Mouse (Mus musculus): ENCODE measurements around the gene Myh7. TPM values are rescaled to one million over a fixed set of nuclear protein-coding genes. Genes with fewer than 3 reads are reported as not detected.
A peak's percentile ranks its signal among the peaks of the same experiment; 100 is the strongest.
"Not testable (repeated sequence)": the region's sequence is repeated elsewhere in the genome, so short reads cannot be mapped to it uniquely, and the experiment has no call there.

Gene Myh7
- polyA plus RNA-seq, 1 experiment from 2014 or later = 4.4 TPM

GRCm38 (mm10) chr14:54963727-54964126 lies 30.7 kb downstream of the Myh7 start:
- no peak for ATAC-seq (replicated peaks; ENCODE audit: low FRiP score)
- no peak overlapping the region for H3K9ac ChIP-seq
- H3K4me2 ChIP-seq = no peak overlapping the region
- WGBS = 88% methylated on average over 11 of the region's 11 CpGs
- H3K27ac ChIP-seq = no peak overlapping the region
- no peaks in the 10 kb centered on the region for H3K36me3 ChIP-seq
- 0 out of 2 replicates have a peak, but pooled peaks cover 4% of the 10 kb centered on the region for H3K4me1 ChIP-seq
- H3K27me3 ChIP-seq = no peaks in the 10 kb centered on the region
- H3K4me3 ChIP-seq (replicated peaks) = no peak overlapping the region
- no peaks in the 10 kb centered on the region for H3K9me3 ChIP-seq (replicated peaks)

- no peak for ATAC-seq (replicated peaks; ENCODE audit: low FRiP score)
- no peak overlapping the region for H3K9ac ChIP-seq
- H3K4me2 ChIP-seq = no peak overlapping the region
- no peaks in the 10 kb centered on the region for H3K36me3 ChIP-seq
- H3K4me3 ChIP-seq (replicated peaks) = no peak overlapping the region
- WGBS = 89% methylated on average over 7 of the region's 7 CpGs
- no peaks in the 10 kb centered on the region for H3K9me3 ChIP-seq (replicated peaks)
- 0 out of 2 replicates have a peak, but pooled peaks cover 3% of the 10 kb centered on the region for H3K4me1 ChIP-seq
- no peaks in the 10 kb centered on the region for H3K27me3 ChIP-seq
- no peak overlapping the region for H3K27ac ChIP-seq
Measured at GRCm38 (mm10) chr14:54962714-54963113, 31.7 kb downstream of the Myh7 start.

- 75% methylated on average over 5 of the region's 5 CpGs for WGBS
- H3K36me3 ChIP-seq = no peaks in the 10 kb centered on the region
- no peaks in the 10 kb centered on the region for H3K4me1 ChIP-seq
- no peak overlapping the region for H3K4me3 ChIP-seq (replicated peaks)
- no peak overlapping the region for H3K9ac ChIP-seq
- no peak for ATAC-seq (replicated peaks; ENCODE audit: low FRiP score)
- no peaks in the 10 kb centered on the region for H3K9me3 ChIP-seq (replicated peaks)
- H3K4me2 ChIP-seq = no peak overlapping the region
- no peaks in the 10 kb centered on the region for H3K27me3 ChIP-seq
- H3K27ac ChIP-seq = no peak overlapping the region
Measured at GRCm38 (mm10) chr14:54961487-54961886, 32.9 kb downstream of the Myh7 start.

GRCm38 (mm10) chr14:54960769-54961168 lies 33.7 kb downstream of the Myh7 start:
- no peaks in the 10 kb centered on the region for H3K4me1 ChIP-seq
- WGBS = 69% methylated on average over 10 of the region's 10 CpGs
- no peaks in the 10 kb centered on the region for H3K36me3 ChIP-seq
- no peak for ATAC-seq (replicated peaks; ENCODE audit: low FRiP score)
- H3K9ac ChIP-seq = no peak overlapping the region
- H3K9me3 ChIP-seq (replicated peaks) = no peaks in the 10 kb centered on the region
- H3K4me3 ChIP-seq (replicated peaks) = no peak overlapping the region
- H3K27me3 ChIP-seq = no peaks in the 10 kb centered on the region
- no peak overlapping the region for H3K27ac ChIP-seq
- H3K4me2 ChIP-seq = no peak overlapping the region

DNA sequence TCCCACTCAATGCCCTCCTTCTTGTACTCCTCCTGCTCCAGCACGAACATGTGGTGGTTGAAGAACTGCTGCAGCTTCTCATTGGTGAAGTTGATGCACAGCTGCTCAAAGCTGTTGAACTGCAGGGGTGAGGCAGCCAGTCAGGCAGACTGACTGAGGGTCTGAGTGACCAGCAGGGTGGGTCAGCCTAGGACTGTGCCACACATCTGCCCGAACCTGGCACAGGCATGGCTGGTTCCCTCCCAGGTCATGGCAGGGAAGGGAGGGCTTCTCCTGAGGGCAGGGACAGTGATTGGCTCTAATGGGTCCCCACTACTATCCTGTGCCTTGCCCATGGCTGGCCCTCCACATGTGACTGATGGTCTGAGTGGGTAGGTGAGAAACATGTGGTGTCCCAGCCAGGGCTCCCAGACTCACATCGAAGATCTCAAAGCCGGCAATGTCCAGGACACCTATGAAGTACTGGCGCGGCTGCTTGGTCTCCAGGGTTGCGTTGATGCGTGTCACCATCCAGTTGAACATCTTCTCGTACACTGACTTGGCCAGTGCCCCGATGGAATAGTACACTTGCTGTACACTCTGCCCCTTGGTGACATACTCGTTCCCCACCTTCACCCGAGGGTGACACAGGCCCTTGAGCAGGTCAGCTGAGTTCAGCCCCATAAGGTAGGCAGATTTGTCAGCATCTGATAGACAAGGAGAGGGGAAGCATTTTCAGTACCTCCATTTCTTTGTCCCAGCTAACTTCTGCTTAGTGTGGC lies 34.4 kb downstream of the Myh7 start:
- not testable (repeated sequence) for H3K4me2 ChIP-seq; H3K27ac ChIP-seq; H3K9ac ChIP-seq; H3K27me3 ChIP-seq; H3K36me3 ChIP-seq; H3K4me1 ChIP-seq; H3K4me3 ChIP-seq (replicated peaks); H3K9me3 ChIP-seq (replicated peaks)
- ATAC-seq (replicated peaks; ENCODE audit: low FRiP score) = 0 out of 2 replicates have a peak, but pooled peaks have one; percentile 29
- WGBS = 89% methylated on average over 12 of the region's 12 CpGs

DNA sequence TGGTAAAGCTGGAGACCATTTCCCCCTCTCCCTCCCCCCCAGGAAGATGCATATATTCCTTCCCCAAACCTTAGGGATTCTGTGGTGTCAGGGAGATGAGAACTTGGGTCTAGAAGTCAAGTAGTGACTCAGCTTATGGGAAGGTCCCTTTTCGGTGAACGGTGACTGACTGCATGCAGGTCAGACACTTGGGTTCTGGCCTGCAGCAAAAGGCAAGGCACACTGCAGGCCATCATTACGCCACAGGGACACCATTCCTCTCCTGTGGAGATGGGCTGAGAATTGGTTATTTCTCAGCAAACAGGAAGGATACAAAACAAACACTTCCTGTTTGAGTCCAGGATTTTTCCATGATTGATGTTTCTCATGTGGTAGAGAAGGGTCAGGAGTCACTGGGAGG lies 35.2 kb downstream of the Myh7 start:
- no peaks in the 10 kb centered on the region for H3K4me1 ChIP-seq
- WGBS = 85% methylated on average over 3 of the region's 3 CpGs
- no peak overlapping the region for H3K9ac ChIP-seq
- H3K4me3 ChIP-seq (replicated peaks) = no peak overlapping the region
- H3K4me2 ChIP-seq = no peak overlapping the region
- no peaks in the 10 kb centered on the region for H3K36me3 ChIP-seq
- H3K27me3 ChIP-seq = no peaks in the 10 kb centered on the region
- H3K9me3 ChIP-seq (replicated peaks) = no peaks in the 10 kb centered on the region
- no peak overlapping the region for H3K27ac ChIP-seq
- ATAC-seq (replicated peaks; ENCODE audit: low FRiP score) = no peak

- ATAC-seq (replicated peaks; ENCODE audit: low FRiP score) = no peak
- H3K9ac ChIP-seq = no peak overlapping the region
Measured at GRCm38 (mm10) chr14:54958503-54958902, 35.9 kb downstream of the Myh7 start.

DNA sequence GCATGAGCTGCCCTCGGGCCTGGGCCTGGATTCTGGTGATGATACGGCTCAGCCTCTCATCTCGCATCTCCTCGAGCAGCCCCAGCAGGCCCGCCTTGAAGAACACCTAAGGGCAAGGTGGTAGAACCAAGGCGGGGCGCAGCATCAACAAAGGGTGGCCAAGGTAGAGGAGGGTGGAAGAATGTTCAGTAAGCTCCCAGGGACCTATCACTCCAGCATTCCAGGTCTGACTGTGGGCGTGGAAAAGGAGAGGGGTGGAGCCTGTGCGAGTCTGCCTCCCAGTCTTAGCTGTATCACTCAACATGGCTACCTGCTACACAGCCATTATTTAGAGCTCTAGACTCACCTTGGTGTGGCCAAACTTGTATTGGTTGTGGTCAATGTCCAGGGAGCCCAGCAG lies 37.9 kb downstream of the Myh7 start:
- Histone ChIP-seq H3K9ac (no peak overlapping the region), H3K4me3 (replicated peaks) (no peak overlapping the region), H3K27me3 (no peaks in the 10 kb centered on the region), H3K9me3 (replicated peaks) (no peaks in the 10 kb centered on the region), H3K27ac (no peak overlapping the region), H3K36me3 (no peaks in the 10 kb centered on the region), H3K4me2 (no peak overlapping the region), H3K4me1 (no peaks in the 10 kb centered on the region)
- WGBS = 90% methylated on average over 9 of the region's 9 CpGs
- no peak for ATAC-seq (replicated peaks; ENCODE audit: low FRiP score)

More at GRCm38 (mm10) chr14:54958503-54958902, 35.9 kb downstream of the Myh7 start:
- no peaks in the 10 kb centered on the region for H3K4me1 ChIP-seq
- WGBS = 72% methylated on average over 4 of the region's 4 CpGs
- no peak overlapping the region for H3K27ac ChIP-seq
- H3K4me3 ChIP-seq (replicated peaks) = no peak overlapping the region
- H3K4me2 ChIP-seq = no peak overlapping the region
- no peaks in the 10 kb centered on the region for H3K27me3 ChIP-seq
- no peaks in the 10 kb centered on the region for H3K9me3 ChIP-seq (replicated peaks)
- H3K36me3 ChIP-seq = no peaks in the 10 kb centered on the region

- Histone ChIP-seq H3K36me3 (no peaks in the 10 kb centered on the region), H3K27me3 (no peaks in the 10 kb centered on the region), H3K4me3 (replicated peaks) (no peak overlapping the region), H3K27ac (no peak overlapping the region), H3K4me1 (no peaks in the 10 kb centered on the region), H3K4me2 (no peak overlapping the region), H3K9ac (no peak overlapping the region), H3K9me3 (replicated peaks) (no peaks in the 10 kb centered on the region)
- no peak for ATAC-seq (replicated peaks; ENCODE audit: low FRiP score)
- 86% methylated on average over 3 of the region's 3 CpGs for WGBS
Measured at GRCm38 (mm10) chr14:54955481-54955880, 38.9 kb downstream of the Myh7 start.

DNA sequence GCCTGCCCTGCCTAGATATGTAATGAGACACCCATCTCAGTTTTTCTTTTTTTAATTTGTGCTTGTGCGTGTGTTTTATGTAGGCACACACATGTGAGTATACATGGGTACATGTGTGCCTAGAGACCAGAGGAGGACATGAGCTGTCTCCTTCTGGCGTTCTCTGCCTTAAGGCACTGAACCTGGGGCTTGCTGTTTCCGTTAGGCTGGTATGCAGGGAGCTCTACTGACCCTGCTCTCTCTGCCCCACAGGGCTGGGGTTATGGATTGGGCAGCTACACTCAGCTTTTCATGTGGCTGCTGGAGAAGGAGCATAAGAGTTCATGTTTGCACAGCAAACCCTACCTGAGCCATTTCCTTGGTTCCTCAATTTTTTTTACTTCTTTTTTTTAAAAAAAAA lies 40.0 kb downstream of the Myh7 start:
- H3K27me3 ChIP-seq = no peaks in the 10 kb centered on the region
- H3K9me3 ChIP-seq (replicated peaks) = no peaks in the 10 kb centered on the region
- H3K9ac ChIP-seq = no peak overlapping the region
- H3K36me3 ChIP-seq = no peaks in the 10 kb centered on the region
- no peak overlapping the region for H3K4me3 ChIP-seq (replicated peaks)
- H3K27ac ChIP-seq = no peak overlapping the region
- H3K4me1 ChIP-seq = no peaks in the 10 kb centered on the region
- WGBS = 73% methylated on average over 3 of the region's 3 CpGs
- no peak for ATAC-seq (replicated peaks; ENCODE audit: low FRiP score)
- H3K4me2 ChIP-seq = no peak overlapping the region

GRCm38 (mm10) chr14:54953664-54954206 lies 40.7 kb downstream of the Myh7 start:
- no peaks in the 10 kb centered on the region for H3K36me3 ChIP-seq
- no peaks in the 10 kb centered on the region for H3K4me1 ChIP-seq
- no peak overlapping the region for H3K4me3 ChIP-seq (replicated peaks)
- no peaks in the 10 kb centered on the region for H3K27me3 ChIP-seq
- H3K9ac ChIP-seq = no peak overlapping the region
- no peaks in the 10 kb centered on the region for H3K9me3 ChIP-seq (replicated peaks)
- no peak overlapping the region for H3K4me2 ChIP-seq
- WGBS = 90% methylated on average over 8 of the region's 8 CpGs
- H3K27ac ChIP-seq = no peak overlapping the region
- no peak for ATAC-seq (replicated peaks; ENCODE audit: low FRiP score)

GRCm38 (mm10) chr14:54951587-54951986 lies 42.8 kb downstream of the Myh7 start:
- no peak for ATAC-seq (replicated peaks; ENCODE audit: low FRiP score)
- H3K27ac ChIP-seq = no peak overlapping the region
- WGBS = 92% methylated on average over 6 of the region's 6 CpGs

More at GRCm38 (mm10) chr14:54951587-54951986, 42.8 kb downstream of the Myh7 start:
- Histone ChIP-seq H3K4me2 (no peak overlapping the region), H3K36me3 (no peaks in the 10 kb centered on the region), H3K9me3 (replicated peaks) (no peaks in the 10 kb centered on the region), H3K4me3 (replicated peaks) (no peak overlapping the region), H3K4me1 (0 out of 2 replicates have a peak, but pooled peaks cover 4% of the 10 kb centered on the region), H3K9ac (no peak overlapping the region), H3K27me3 (no peaks in the 10 kb centered on the region)

Measured in kidney, embryonic 15.5 days (tissue).